Mouse (Mus musculus): ENCODE results near the gene Ikzf2.

DNA sequence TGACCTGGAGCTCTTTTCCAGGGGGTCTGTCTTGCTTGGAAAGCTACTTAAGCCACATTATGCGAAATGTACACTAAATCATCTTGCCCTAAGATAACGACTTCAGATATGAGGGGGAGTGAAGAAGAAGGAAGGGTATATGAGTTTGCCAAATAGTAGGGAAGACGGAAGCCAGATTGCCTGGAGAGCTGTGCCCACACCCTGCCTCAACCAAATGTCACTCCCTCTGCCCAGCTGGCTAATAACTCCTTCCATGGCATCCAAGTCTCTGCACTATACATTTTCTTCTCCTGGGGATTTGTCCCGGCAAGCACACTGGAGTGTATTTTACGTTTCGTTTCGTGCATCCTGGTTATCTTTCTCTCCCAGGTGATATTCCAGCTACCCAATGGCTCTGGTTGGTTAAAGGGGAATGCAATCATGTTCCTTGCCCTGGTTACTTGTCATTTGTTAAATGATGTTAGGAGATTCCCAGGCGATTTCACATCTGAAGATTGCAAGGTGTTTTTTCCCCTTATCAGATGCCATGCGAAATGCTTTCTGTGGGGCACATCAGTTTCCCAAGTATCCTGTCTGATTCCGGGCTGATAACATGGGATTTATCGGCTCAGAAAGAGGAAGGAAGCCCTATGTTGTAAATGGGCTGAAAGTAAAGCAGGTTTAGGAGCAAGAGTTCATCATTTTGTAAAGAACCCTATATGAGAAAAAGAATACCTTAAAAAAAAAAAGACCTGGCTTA lies 193.6 kb downstream of the Ikzf2 start:
- TF ChIP-seq POLR2A (IDR thresholded peaks at IDR 0.05; ENCODE audit: low read depth, low read length) (no peak), CTCF (IDR thresholded peaks at IDR 0.05; ENCODE audit: borderline replicate concordance, insufficient read depth, low read length) (no peak)

Measured in embryonic fibroblast, embryonic 13.5 days (primary cell).